Mouse (Mus musculus): ENCODE measurements around the gene Afg3l1. TPM values are rescaled to one million over a fixed set of nuclear protein-coding genes. Genes with fewer than 3 reads are reported as not detected.
"Not testable (repeated sequence)": the region's sequence is repeated elsewhere in the genome, so short reads cannot be mapped to it uniquely, and the experiment has no call there.

Gene Afg3l1
- polyA plus RNA-seq, 1 experiment = 16.6 TPM

GRCm38 (mm10) chr8:123518667-123519066 lies 41.0 kb downstream of the Afg3l1 start, which contains the start of gene Gas8:
Gene Gas8 (plus strand): TSS chr8:123518834.
- Histone ChIP-seq H3K36me3 (ENCODE audit: control insufficient read depth, insufficient read depth, low read length) (peaks cover 3% of the 10 kb centered on the region), H3K27me3 (ENCODE audit: control insufficient read depth, insufficient read depth, low read length) (peaks cover 24% of the 10 kb centered on the region), H3K27ac (ENCODE audit: insufficient read depth, low read depth, low read length) (no peak within 1 kb of the TSS), H3K4me3 (ENCODE audit: low read depth, low read length) (peak within 1 kb of the TSS; percentile 90), H3K4me1 (ENCODE audit: control insufficient read depth, insufficient read depth, insufficient read length, low read length) (peaks cover 7% of the 10 kb centered on the region; the same call in 1 of the 2 replicates)
- TF ChIP-seq CTCF (IDR thresholded peaks at IDR 0.05; ENCODE audit: extremely low read depth, insufficient read length, insufficient replicate concordance, low read depth, low read length) = no peak
- no peak for TF ChIP-seq POLR2A (IDR thresholded peaks at IDR 0.05; ENCODE audit: low read depth, low read length)
- under 1% methylated on average over 20 of the region's 20 CpGs for WGBS

GRCm38 (mm10) chr8:123520048-123520447 lies 42.3 kb downstream of the Afg3l1 start:
- H3K27ac ChIP-seq (ENCODE audit: insufficient read depth, low read depth, low read length); H3K4me3 ChIP-seq (ENCODE audit: low read depth, low read length); H3K36me3 ChIP-seq (ENCODE audit: control insufficient read depth, insufficient read depth, low read length); H3K4me1 ChIP-seq (ENCODE audit: control insufficient read depth, insufficient read depth, insufficient read length, low read length): not testable (repeated sequence)
- peaks cover 11% of the 10 kb centered on the region for H3K27me3 ChIP-seq (ENCODE audit: control insufficient read depth, insufficient read depth, low read length)
- 92% methylated on average over 1 of the region's 1 CpGs for WGBS

GRCm38 (mm10) chr8:123527720-123528489 lies 50.2 kb downstream of the Afg3l1 start:
- 88% methylated on average over 25 of the region's 25 CpGs for WGBS
- H3K36me3 ChIP-seq (ENCODE audit: control insufficient read depth, insufficient read depth, low read length) = peaks cover 17% of the 10 kb centered on the region

GRCm38 (mm10) chr8:123536242-123536989 lies 58.7 kb downstream of the Afg3l1 start:
- TF ChIP-seq CTCF (IDR thresholded peaks at IDR 0.05; ENCODE audit: extremely low read depth, insufficient read length, insufficient replicate concordance, low read depth, low read length) (no peak), POLR2A (IDR thresholded peaks at IDR 0.05; ENCODE audit: low read depth, low read length) (no peak)
- WGBS = 94% methylated on average over 9 of the region's 9 CpGs
- Histone ChIP-seq H3K4me1 (ENCODE audit: control insufficient read depth, insufficient read depth, insufficient read length, low read length) (no peaks in the 10 kb centered on the region), H3K4me3 (ENCODE audit: low read depth, low read length) (no peak overlapping the region), H3K27me3 (ENCODE audit: control insufficient read depth, insufficient read depth, low read length) (no peaks in the 10 kb centered on the region; the same call in 1 of the 2 replicates), H3K27ac (ENCODE audit: insufficient read depth, low read depth, low read length) (no peak overlapping the region), H3K36me3 (ENCODE audit: control insufficient read depth, insufficient read depth, low read length) (peaks cover 13% of the 10 kb centered on the region)

More at GRCm38 (mm10) chr8:123527720-123528489, 50.2 kb downstream of the Afg3l1 start:
- no peak for TF ChIP-seq POLR2A (IDR thresholded peaks at IDR 0.05; ENCODE audit: low read depth, low read length)
- no peak for TF ChIP-seq CTCF (IDR thresholded peaks at IDR 0.05; ENCODE audit: extremely low read depth, insufficient read length, insufficient replicate concordance, low read depth, low read length)
- H3K27ac ChIP-seq (ENCODE audit: insufficient read depth, low read depth, low read length) = no peak overlapping the region
- H3K27me3 ChIP-seq (ENCODE audit: control insufficient read depth, insufficient read depth, low read length) = no peaks in the 10 kb centered on the region
- no peak overlapping the region for H3K4me3 ChIP-seq (ENCODE audit: low read depth, low read length)
- H3K4me1 ChIP-seq (ENCODE audit: control insufficient read depth, insufficient read depth, insufficient read length, low read length) = no peaks in the 10 kb centered on the region

- Histone ChIP-seq H3K4me3 (ENCODE audit: low read depth, low read length) (no peak overlapping the region), H3K27me3 (ENCODE audit: control insufficient read depth, insufficient read depth, low read length) (no peaks in the 10 kb centered on the region; the same call in 1 of the 2 replicates), H3K4me1 (ENCODE audit: control insufficient read depth, insufficient read depth, insufficient read length, low read length) (no peaks in the 10 kb centered on the region), H3K27ac (ENCODE audit: insufficient read depth, low read depth, low read length) (no peak overlapping the region), H3K36me3 (ENCODE audit: control insufficient read depth, insufficient read depth, low read length) (peaks cover 12% of the 10 kb centered on the region)
- WGBS = 56% methylated on average over 10 of the region's 10 CpGs
- no peak for TF ChIP-seq POLR2A (IDR thresholded peaks at IDR 0.05; ENCODE audit: low read depth, low read length)
- no peak for TF ChIP-seq CTCF (IDR thresholded peaks at IDR 0.05; ENCODE audit: extremely low read depth, insufficient read length, insufficient replicate concordance, low read depth, low read length)
Measured at GRCm38 (mm10) chr8:123536990-123537380, 59.3 kb downstream of the Afg3l1 start.

- H3K4me3 ChIP-seq (ENCODE audit: low read depth, low read length); H3K4me1 ChIP-seq (ENCODE audit: control insufficient read depth, insufficient read depth, insufficient read length, low read length); H3K27ac ChIP-seq (ENCODE audit: insufficient read depth, low read depth, low read length); H3K27me3 ChIP-seq (ENCODE audit: control insufficient read depth, insufficient read depth, low read length): not testable (repeated sequence)
- peaks cover 12% of the 10 kb centered on the region for H3K36me3 ChIP-seq (ENCODE audit: control insufficient read depth, insufficient read depth, low read length)
- WGBS = 76% methylated on average over 7 of the region's 14 CpGs
Measured at GRCm38 (mm10) chr8:123537641-123538040, 59.9 kb downstream of the Afg3l1 start.

Other genes starting within 250 kb of the Afg3l1 start
- gene Spata2l, start 241.7 kb upstream of the Afg3l1 start, polyA plus RNA-seq (2012; rRNA removed) = 11.8 and 19.0 TPM in 2 replicates
- gene Zfp276, start 223.7 kb upstream of the Afg3l1 start, polyA plus RNA-seq (2012; rRNA removed) = 20.8 and 33.8 TPM in 2 replicates
- 48.3 and 106 TPM in 2 replicates for gene Vps9d1, start 223.6 kb upstream of the Afg3l1 start, polyA plus RNA-seq (2012; rRNA removed)
- 10.9 and 14.1 TPM in 2 replicates for gene Fanca, start 159.3 kb upstream of the Afg3l1 start, polyA plus RNA-seq (2012; rRNA removed)
- 20.9 and 56.2 TPM in 2 replicates for gene Spire2, start 145.2 kb upstream of the Afg3l1 start, polyA plus RNA-seq (2012; rRNA removed)
- gene Tcf25, start 104.2 kb upstream of the Afg3l1 start, polyA plus RNA-seq (2012; rRNA removed) = 82.6 and 128 TPM in 2 replicates
- not detected in 2 replicates for gene Mc1r, start 70.8 kb upstream of the Afg3l1 start, polyA plus RNA-seq (2012; rRNA removed)
- gene Tubb3, start 66.5 kb upstream of the Afg3l1 start, polyA plus RNA-seq (2012; rRNA removed) = 5.5 and 9.5 TPM in 2 replicates
- 14.9 and 18.4 TPM in 2 replicates for gene Def8, start 54.4 kb upstream of the Afg3l1 start, polyA plus RNA-seq (2012; rRNA removed)
- 0.16 TPM in 1 of 2 replicates, not detected in the other for gene Dbndd1, start 37.6 kb downstream of the Afg3l1 start, polyA plus RNA-seq (2012; rRNA removed)
- 1.5 and 2.1 TPM in 2 replicates for gene Gas8, start 40.9 kb downstream of the Afg3l1 start, polyA plus RNA-seq (2012; rRNA removed)
- 18.3 and 35.3 TPM in 2 replicates for gene Rhou, start 176.0 kb downstream of the Afg3l1 start, polyA plus RNA-seq (2012; rRNA removed)